Mouse (Mus musculus): ENCODE measurements around the gene Wt1.

The Wt1 gene

GRCm38 (mm10) chr2:105126279-105126678 lies at the start of gene Wt1:
TSS of gene Wt1 (plus strand) at chr2:105126529.
- no peak for DNase-seq

GRCm38 (mm10) chr2:105077151-105077550 lies 49.2 kb upstream of the Wt1 start:
- no peak for DNase-seq

- no peak for DNase-seq
These were observed 44.0 kb upstream of the Wt1 start for GRCm38 (mm10) chr2:105082256-105082790.

GRCm38 (mm10) chr2:105084035-105084434 lies 42.3 kb upstream of the Wt1 start:
- DNase-seq = no peak

- no peak for DNase-seq
These were observed 40.2 kb upstream of the Wt1 start for GRCm38 (mm10) chr2:105086081-105086480.

GRCm38 (mm10) chr2:105088005-105088404 lies 38.3 kb upstream of the Wt1 start:
- DNase-seq = no peak

GRCm38 (mm10) chr2:105089083-105089482 lies 37.2 kb upstream of the Wt1 start:
- DNase-seq = no peak

GRCm38 (mm10) chr2:105089581-105090508 lies 36.5 kb upstream of the Wt1 start:
- DNase-seq = no peak

- DNase-seq = no peak
These were observed 35.3 kb upstream of the Wt1 start for GRCm38 (mm10) chr2:105090991-105091390.

- DNase-seq = no peak
These were observed 34.6 kb upstream of the Wt1 start, which contains the start of gene Gm11060 for GRCm38 (mm10) chr2:105091718-105092117. TSS of gene Gm11060 (plus strand) at chr2:105092018.

GRCm38 (mm10) chr2:105097294-105097953 lies 28.9 kb upstream of the Wt1 start:
- no peak for DNase-seq

GRCm38 (mm10) chr2:105099410-105099809 lies 26.9 kb upstream of the Wt1 start:
- DNase-seq = peak in 1 of 2 experiments; percentile 18

- DNase-seq = no peak
These were observed 25.8 kb upstream of the Wt1 start for GRCm38 (mm10) chr2:105100541-105100940.

GRCm38 (mm10) chr2:105108703-105109158 lies 17.6 kb upstream of the Wt1 start:
- peak; percentile 93 to 96 for DNase-seq

- peak; percentile 56 to 67 for DNase-seq
These were observed 12.3 kb upstream of the Wt1 start for GRCm38 (mm10) chr2:105114074-105114473.

- no peak for DNase-seq
These were observed 8.7 kb upstream of the Wt1 start for GRCm38 (mm10) chr2:105117669-105118068.

- DNase-seq = no peak
These were observed 4.1 kb upstream of the Wt1 start for GRCm38 (mm10) chr2:105122216-105122615.

- DNase-seq = peak; percentile 24 to 45
These were observed 3.4 kb upstream of the Wt1 start for GRCm38 (mm10) chr2:105122886-105123285.

- DNase-seq = no peak
These were observed 2.9 kb upstream of the Wt1 start for GRCm38 (mm10) chr2:105123431-105123830.

- no peak for DNase-seq
These were observed 2.4 kb upstream of the Wt1 start for GRCm38 (mm10) chr2:105123881-105124280.

GRCm38 (mm10) chr2:105124391-105124790 lies 1.9 kb upstream of the Wt1 start:
- DNase-seq = no peak

GRCm38 (mm10) chr2:105125205-105125604 lies 1.1 kb upstream of the Wt1 start:
- DNase-seq = no peak

- no peak for DNase-seq
These were observed 688 bp upstream of the Wt1 start for GRCm38 (mm10) chr2:105125641-105126040.

All from cerebellum, postnatal 25 days (tissue).